Mouse (Mus musculus) kidney, postnatal 36 days (tissue): ENCODE results near the gene Poldip3.

Experiments used
- DNase-seq, 2 experiments: peaks; one replicate each; pipeline ENCODE4 v3.0.0; 2021 to 2022; ENCODE audit warnings: mixed read lengths in 2 of 2

Poldip3 gene

DNA sequence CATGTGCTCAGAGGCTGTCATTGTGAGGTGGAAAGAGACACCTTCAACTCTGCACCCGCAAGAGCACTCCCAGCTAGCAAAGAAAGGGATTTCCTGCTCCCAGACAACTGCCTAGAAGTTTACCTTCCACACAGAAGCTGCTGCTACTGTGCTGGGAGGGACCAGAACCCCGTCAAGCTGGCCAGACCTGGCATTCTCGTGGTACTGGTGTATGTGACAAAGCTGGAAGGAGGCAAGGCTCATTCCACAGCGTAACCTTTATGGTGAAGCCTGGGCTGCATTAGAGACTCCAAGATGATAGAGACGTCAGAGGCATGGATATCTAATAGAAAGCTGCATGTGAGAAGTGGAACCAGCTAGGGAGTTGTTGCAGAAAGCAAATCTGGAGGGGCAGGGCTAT lies 24.6 kb downstream of the Poldip3 start:
- no peak for DNase-seq

DNA sequence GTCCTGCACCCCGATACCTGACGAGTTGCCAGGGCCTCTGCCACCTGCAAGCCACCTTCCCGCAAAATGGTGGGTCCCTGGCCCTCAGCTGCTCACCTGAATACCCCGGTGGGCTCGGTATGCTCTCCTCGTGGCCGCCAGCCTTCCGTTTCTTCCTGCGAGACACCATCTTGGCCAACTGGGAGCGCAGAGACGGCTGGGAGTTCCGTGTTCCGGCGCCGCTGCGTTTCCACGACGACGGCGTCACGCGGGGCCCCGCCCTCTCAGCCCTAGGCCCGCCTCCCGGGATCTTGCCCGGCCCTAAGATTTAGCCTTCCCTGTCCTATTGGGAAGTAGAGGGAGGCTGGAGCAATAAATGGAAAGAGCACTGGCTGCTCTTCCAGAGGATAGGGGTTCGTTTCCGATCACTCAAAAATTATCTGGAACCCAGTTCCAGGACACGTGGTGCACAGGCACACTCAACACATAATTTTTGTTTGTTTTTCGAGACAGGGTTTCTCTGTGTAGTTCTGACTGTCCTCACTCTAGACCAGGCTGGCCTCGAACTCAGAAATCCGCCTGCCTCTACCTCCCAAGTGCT lies 26.5 kb downstream of the Poldip3 start, which contains the start of gene Rrp7a:
Rrp7a (minus strand) TSS at position 236 of the 580 bp plus-strand sequence.
- DNase-seq = peak; percentile 95 to 97

DNA sequence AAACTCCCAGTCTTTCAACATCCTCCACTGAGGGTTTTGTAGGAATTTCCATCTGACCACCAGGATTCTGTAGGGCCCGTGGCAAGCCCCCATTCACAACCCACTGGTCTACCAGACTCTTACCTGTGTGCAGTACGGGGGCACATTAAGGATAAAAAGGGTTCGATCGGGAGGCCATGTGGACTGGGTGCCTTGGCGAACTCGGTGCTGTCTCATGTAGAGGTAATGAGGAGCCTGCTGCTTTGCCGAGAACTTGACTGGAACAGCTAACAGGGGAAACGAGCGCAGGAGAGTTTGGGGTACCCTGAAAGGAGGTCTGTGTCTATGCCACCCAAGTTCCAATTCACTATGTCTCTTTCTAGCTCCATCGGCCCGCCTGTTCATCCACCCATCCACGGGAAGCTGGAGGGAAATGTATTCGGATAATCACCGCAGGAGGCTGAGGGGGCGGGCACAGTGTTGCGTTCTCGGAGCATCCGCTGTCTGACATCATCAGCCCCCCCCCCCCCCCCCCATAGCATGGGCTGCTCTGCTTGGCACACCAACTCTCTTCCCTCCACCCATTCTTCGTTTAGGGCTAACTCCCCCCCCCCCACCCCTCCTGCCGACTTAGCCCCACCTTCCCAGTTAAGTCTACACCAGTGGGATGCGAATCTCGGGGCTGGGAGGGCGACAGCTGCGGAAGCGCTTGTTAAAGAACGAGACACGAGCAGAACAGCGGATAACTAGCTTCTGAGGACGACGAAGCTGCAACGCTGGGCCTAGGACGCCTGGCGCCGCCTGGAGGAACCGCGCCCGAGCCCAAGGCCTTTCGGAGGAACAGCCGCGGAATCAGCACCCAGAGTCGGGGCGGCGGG lies 27.2 kb downstream of the Poldip3 start:
- peak; percentile 41 to 59 for DNase-seq

DNA sequence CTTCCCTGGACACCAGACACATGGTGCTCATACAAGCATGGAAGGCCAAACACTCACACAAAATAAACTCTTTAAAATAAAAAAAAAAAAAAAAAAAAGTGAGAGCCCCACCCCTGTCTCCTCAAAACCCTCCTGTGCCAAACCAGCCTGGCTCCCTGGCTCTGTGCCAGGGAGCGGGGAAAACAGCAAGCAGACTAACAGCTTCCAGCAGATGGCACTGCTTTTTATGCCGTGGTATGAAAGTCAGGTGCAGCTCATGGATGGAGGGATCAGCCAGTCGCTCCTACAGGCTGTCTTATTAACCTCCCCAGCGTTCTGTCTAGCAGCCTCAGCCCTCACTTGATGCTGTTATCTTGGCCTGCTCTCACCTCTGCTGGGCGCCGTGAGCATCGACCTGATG lies 30.8 kb downstream of the Poldip3 start:
- DNase-seq = peak; percentile 65 to 78

DNA sequence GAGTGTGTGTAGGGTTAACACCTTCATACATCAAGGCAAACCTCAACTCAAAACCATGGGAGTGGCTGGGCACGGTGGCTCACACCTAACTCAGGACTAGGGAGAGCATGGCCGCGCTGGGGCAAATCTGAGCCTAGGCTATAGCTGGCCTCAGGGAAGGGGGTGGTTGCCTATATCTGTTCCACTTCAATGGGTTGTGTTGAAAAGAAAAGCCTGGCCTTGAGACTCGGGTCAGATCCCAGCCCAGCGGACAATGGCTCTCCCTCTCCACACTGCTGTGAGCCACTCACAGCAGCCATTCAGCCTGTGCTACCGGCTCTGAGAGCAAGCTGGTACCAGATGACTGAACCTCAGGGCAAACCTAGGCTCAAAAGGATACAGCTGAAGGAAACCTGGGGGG lies 34.1 kb downstream of the Poldip3 start:
- no peak for DNase-seq

DNA sequence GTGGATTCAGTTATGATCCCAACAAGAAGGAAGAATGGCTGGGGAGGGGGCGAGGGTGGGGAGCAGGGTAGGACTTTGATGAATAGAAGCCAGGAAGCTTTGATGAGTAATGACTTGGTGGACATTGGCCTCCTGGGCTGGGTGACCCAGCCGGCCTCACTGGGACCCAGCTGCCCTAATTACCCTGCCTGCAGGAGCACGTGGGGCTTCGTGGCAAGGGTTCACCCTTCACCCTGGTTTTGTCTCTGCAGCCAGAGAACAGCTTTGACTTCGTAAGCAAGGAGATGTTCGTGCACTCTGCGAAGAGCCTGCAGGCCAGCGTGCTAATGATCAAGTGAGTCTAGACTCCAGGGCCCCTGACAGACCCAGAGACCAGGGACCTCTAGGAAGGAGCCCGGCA lies 35.1 kb downstream of the Poldip3 start:
- peak; percentile 48 to 62 for DNase-seq

DNA sequence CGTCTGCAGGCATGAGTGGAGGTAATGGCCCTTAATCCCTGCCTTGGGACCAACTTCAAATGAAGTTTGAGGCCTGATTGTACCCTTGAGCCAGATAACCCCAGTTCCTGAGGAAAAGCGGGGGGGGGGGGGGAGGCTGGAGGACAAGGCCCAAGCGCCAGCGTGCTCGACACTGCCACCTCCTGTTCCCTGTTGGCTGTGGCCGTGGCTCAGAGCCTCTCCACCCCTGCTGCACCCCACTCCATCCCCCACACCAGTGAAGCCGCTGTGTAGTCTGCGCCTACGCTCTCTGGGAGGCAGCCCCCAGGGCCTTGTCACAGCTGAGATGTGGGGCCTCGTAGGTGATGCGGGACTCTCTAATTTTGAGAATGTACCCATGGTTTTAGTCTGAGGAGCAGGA lies 36.3 kb downstream of the Poldip3 start:
- DNase-seq = peak; percentile 71 to 89

DNA sequence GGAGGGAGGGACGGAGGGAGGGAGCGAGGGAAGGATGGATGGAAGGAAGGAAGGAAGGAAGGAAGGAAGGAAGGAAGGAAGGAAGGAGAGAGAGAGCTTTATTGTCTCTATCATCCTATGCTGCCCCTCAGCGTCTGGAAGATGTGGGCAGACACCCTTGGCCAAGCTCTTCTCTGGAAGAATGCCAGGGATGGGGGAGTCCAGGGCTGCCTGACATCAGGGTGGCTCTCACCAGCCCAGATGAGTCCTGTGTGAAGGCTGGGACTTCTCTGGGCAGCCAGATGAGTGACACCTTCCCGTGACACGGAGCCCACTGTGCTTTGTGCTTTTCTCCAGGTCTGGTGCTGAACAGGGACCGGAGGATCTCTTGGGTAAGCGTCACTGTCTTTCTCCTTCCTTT lies 37.3 kb downstream of the Poldip3 start:
- no peak for DNase-seq

DNA sequence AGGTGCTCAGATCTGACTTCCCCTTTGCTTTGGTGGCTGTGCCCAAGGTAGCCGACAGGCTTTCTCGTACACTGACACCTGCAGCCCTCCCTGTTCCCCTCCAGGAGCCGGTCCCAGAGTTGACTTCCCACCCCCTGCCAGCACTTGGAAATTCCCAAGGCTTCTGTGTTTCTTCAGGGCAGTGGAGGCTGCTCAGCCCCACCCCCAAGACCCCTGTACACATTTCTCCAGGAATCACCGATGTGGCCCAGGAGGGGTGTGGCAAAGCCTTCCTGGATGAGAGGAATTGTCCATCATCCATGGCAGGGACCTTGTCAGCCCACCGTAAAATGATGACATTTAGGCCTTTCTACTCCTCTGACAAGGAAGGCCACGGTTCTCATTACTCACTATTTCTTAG lies 37.9 kb downstream of the Poldip3 start:
- no peak for DNase-seq

DNA sequence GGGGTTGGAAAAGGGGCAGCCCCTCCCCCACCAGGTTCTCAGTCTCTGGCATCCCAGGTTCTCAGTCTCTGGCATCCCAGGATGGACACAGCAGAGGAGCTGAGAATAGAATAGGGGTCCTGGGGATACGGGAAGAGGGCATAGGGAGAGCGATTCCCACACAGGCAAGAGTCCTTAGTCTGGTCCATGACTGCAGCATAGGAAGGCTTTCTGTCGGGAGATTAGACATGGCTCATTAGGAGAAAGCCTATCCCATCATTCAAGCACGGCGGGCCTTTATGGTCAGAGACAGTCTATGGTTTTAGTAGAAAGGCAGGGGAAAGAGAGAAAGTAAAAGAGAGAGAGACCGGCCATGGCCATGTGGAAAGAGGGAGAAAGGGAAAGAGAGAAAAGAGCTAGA lies 41.4 kb downstream of the Poldip3 start:
- DNase-seq = no peak

DNA sequence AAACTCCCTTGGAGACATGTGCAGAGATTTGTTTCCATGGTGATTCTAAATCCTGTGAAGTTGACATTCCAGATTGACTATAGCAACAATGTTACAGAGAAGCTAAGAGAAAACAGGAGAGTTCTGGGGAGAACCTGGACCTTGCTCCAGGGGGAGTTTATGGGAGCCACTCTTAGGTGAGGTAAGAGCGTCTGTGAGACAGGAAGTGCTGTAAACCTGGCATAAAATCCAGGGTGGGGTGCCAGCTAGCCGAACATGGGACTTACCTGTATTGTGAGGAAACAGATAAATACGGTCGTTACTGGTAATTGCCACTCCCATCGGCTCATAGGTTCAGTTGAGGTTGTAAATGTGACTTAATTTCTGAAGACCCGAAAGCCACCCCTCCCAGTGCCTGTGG lies 42.8 kb downstream of the Poldip3 start:
- DNase-seq = no peak

DNA sequence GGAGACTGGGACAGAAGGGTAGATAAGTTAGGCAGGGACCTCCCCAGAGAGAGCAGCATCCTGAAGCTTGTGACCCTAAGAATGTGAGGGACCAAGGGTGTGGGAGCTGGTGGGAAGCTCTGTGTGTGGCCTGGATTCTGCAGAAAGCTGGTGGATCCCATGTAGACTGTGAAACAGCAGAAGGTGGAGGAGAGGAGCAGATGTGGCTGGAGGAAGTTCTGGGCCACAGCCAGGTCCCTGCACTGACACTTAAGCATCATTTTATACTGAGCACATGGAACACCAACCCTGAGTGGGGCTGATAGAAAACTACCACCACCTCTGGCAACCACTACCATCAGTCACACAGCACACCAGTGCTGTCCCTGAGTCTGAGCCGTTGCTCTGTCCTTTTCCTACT lies 46.1 kb downstream of the Poldip3 start:
- DNase-seq = no peak

DNA sequence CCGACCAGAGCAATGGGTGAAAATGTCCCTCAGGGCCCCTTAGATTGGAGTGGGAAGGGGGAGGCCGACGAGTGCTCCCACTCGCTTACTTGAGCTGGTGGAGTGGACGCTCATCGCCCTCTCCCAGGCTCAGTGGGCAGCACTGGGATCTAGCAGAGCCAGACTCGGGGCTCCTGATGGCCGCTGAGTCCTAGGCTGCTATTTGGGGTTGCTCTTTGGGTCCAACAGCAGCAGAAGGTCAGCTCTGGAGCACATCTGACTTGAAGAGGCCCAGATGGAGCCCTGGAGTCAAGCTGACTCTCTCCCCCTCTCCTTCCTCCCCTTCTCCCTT lies 48.9 kb downstream of the Poldip3 start:
- DNase-seq = no peak

DNA sequence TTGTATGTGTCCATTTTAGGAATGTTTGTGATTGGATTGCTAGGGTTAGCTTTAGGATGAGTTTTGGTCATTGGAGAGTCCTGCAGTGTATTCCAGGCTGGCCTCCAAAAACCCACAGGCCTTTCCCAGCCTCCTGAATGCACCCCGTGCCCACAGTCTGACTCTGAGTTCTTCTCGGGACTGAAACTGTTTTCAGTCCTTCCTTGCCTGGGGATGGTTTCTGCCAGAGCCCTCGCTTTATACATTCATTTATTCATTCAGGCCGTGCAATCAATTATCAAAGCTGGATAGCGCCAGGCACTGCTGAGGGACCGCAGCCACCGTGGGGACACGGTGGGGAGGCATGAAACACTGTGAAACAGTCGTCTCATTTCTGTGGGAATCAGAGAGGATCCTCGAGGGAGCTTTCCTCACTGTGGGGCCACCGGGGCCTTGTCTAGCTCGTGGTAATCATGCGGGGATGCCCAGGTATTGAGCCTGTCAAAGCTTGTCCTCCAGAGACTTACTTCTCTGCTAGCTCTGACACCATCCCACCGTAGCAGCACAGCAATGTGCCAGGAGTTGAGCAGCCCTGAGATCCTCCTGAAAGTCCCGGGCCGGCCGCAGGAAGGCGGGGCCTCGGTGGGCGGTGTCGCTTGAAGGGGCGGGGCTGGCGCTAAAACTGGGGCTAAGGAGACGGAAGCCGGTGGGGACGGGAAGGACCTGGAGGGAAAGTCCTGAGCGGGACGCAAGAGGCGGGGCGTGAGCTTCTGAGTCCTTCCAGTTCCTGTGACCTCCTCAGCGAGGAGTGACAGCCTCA lies 49.5 kb downstream of the Poldip3 start:
- peak; percentile 96 to 98 for DNase-seq

DNA sequence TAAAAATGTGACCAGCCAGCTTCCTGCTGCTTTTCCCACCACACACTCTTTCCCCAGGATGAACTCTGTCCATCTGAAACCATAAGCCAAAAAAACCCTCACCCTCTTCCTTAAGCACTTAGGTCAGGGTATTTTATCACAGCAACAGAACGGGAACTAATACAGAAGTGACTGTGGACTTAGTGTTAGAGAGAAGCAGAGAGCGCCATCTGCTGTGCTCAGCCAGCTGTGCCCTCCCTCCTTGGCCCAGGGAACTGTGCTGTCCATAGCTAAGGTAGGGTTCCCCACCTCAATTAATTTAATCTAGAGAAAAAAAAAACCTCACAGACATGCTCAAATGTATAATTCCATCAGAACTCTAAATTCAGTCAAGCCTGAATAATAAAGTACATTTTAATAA lies 53.2 kb downstream of the Poldip3 start:
- DNase-seq = peak in 1 of 2 experiments; percentile 54

DNA sequence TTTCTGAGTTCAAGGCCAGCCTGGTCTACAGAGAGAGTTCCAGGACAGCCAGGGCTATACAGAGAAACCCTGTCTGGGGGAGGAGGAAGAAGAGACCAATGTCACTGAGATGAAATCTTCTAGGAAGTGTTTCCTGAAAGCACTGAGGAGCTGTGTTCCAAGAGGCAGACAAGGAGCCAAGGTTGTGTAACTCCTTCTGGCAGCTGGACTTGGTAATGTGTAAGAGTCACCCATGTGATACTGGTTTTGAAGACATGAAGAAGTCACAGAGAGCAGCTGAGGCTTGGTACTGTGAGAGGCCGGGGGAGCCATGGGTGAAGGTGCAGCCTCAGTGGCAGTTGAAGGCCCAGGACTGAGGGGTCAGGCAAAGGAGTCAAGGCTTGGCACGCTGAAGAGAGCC lies 55.5 kb downstream of the Poldip3 start:
- no peak for DNase-seq

DNA sequence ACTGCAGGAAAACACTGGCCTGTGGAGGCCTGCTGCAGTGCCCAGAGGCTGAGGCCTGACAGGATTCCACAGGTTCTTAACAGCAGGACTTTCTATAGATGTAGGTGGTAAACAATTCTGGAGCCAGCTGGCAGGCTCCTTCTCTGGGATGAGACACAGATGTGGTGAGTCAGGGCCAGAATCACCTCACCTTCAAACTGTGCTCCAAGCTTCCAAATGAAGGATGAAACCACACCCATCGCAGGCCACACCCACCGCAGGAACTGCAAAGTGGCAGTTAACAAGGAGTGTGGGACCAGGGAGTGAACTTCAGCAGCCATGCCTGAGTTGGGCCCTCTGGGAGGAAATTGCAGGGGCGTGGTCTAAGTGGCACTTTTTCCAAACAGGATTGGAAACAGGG lies 58.3 kb downstream of the Poldip3 start:
- DNase-seq = no peak

DNA sequence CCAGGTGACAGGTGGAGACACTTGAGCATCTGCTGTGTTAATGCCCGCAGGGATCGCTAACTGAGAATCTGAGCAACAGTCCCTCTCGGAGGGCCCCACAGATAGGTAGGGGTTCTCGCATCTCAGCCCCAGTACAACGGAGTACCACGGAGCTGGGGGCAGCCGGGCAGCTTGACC lies 59.9 kb downstream of the Poldip3 start, which contains the start of gene Serhl:
Serhl (plus strand) TSS at position 78 of the 177 bp plus-strand sequence.
- no peak for DNase-seq

DNA sequence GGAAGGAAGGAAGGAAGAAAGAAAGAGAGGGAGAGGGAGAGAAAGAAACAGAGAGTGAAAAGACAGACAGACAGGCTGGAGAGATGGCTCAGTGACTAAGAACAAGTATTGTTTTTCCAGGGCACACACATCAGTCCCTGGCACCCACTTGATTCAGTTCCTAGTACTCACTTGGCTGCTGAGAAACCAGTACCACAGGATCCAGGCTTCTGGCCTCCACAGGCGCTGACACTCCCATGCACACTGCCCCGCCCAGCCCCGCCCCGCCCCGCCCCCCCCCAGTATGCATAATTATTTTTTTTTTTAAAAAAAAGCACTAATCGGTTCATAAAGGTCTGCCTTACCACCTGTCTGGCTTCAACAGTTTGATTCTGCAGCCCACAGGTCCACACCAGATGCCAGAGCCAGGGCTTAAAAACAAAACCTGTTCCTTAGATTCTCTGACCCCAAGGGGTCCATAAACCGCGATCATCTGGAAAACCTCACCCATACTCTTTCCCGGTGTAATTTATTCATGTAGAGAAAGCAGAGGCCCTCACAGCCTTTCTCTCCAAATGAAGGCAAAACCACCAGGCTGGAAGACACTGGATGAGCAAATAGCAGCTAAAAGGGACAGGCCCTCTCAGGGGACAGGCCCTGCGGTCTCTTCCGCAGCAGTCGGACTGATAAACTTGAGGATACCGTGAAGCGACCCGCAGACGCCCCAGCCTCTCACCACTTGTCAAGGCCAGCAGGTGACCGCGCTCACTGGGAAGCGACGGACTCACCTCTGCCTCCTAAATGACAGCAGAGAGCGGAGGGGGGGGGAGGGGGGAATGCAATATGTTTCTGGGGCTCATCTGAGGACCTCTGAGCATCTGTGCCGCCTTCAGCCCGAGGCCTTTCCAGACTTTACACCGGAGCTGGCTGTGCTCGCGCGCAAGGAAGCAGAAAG lies 60.4 kb downstream of the Poldip3 start:
- no peak for DNase-seq

DNA sequence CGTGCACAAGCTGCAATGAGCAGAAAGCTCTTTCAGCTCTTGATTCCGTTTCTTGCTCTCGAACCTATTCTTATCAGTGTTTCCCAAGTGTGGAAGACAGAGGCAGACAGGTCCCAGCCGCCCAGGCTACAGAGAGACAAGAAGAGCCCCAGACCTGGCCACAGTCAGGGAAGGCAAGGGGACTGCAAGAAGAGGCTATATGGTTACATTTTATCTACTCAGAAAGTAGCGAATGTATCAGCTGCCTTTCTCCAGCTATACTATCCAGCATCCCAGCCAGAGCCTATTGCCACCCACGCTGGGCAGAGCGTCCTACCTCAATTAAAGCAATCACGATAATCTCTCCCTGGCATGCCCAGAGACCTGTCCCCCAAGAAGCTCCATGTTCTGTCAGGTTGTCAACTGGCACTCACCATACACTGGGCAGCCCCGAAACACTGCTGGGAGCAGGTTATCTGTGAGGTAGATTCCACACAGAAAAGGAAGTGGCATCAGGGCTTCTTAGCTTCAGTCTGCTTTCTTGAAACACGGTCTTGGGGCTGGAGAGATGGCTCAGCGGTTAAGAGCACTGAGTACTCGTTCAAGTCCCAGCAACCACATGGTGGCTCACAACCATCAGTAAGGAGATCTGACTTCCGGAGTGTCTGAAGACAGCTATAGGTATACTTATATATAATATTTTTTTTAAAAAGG lies 62.4 kb downstream of the Poldip3 start:
- DNase-seq = no peak

DNA sequence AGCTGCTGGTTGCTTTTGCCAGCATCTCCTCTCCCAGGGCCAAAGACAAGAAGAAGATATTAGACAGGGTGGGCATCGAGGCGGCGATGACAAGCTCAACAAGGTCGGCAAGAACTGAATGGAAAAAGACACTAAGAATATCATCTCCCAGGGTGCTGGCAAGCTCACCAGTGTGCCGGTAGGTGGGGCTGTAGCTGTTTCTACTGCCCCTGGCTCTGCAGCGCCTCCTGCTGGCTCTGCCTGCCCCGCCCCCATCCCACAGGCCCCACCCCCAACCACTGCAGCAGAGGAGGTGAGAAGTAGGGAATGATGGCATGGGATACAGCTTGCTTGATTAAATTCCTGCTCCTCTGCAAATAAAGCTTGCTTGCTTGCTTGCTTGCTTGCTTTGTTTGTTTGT lies 63.3 kb downstream of the Poldip3 start:
- peak; percentile 38 to 85 for DNase-seq

DNA sequence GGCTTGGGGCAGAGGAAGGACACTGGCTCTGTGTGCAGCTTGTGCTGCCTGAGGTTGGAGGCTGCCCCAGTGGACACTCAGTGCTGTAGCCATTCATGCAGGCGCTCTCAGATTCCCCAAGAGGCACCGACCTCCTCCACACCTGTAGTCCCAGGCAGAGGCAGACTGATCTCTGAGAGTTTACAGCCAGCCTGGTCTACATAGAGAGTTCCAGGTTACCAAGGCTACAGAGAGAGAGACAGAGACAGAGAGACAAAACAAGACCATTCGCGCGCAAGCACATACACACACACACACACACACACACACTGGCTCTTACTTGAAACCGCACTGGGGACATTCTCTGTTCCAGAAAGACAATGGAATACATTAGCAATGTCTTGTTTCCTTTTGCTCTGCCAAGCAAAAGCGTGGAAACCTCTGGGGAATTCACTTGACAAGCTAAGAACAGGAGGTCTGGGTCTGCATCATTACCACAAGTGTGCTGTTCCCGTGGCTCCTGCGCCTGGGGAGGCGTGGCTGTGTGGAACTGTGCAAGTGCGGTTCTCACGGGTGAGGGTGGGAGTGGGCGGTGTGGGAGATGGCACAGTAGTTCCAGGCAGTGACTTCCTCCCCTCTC lies 65.1 kb downstream of the Poldip3 start:
- DNase-seq = peak; percentile 66 to 72
